7 mouse cellular contexts compared by ENCODE assay signal in genomic region chr5:113783581-113784001, GRCm38 (mm10). TPM values are rescaled to one million over a fixed set of nuclear protein-coding genes. Genes with fewer than 3 reads are reported as not detected.
DNase-seq lines count a peak whose midpoint lies in the region; ATAC-seq and TF ChIP-seq lines count a peak whose summit lies in the region.

No protein-coding gene starts in this region.

- H3K9me3 ChIP-seq in ES-E14 (ENCODE audit: control insufficient read depth, insufficient read depth, low read depth, low read length), result no peaks in the 10 kb centered on the region
- H3K9me3 ChIP-seq in kidney, embryonic 16.5 days (ENCODE audit: low read length), result no peaks in the 10 kb centered on the region
- H3K9me3 ChIP-seq in lung, postnatal 0 days (ENCODE audit: low read length), result no peaks in the 10 kb centered on the region

- peak; percentile 68 to 71 for DNase-seq in B cell, adult 2 months
- no peak for DNase-seq in ES-E14 (ENCODE audit: low read depth, low spot score)
- DNase-seq in heart, adult 2 months, result peak; percentile 64 to 77
- peak; percentile 75 for DNase-seq in lung, postnatal 0 days (ENCODE audit: low spot score)
- peak; percentile 80 for DNase-seq in yolk sac, embryonic 10.5 days (ENCODE audit: low spot score)

- no peak for TF ChIP-seq POLR2A in heart, adult 2 months (IDR thresholded peaks at IDR 0.05; ENCODE audit: insufficient read depth, low read depth, low read length)

- ATAC-seq in kidney, embryonic 16.5 days (ENCODE audit: low FRiP score, low TSS enrichment), result peak; percentile 66
- ATAC-seq in lung, postnatal 0 days, result peak; percentile 76
- no peak for ATAC-seq in megakaryocyte-erythroid progenitor cell, adult 5-6 weeks (replicated peaks; ENCODE audit: low FRiP score, low TSS enrichment, poor library complexity, severe bottlenecking)

- no peak overlapping the region; a peak in 1 of 4 replicates for H3K4me3 ChIP-seq in ES-E14 (ENCODE audit: insufficient read depth in 1 of 2, low read depth in 1 of 2, low read length in 2 of 2, poor library complexity in 1 of 2, severe bottlenecking in 1 of 2)
- no peak overlapping the region for H3K4me3 ChIP-seq in heart, adult 2 months
- H3K4me3 ChIP-seq in kidney, embryonic 16.5 days (ENCODE audit: low read length), result peak overlapping the region; percentile 11; the same call in 1 of the 2 replicates
- H3K4me3 ChIP-seq in lung, postnatal 0 days (ENCODE audit: low read depth, low read length), result no peak overlapping the region

- intact Hi-C loops in heart, adult 2 months (cut with DNase I), result no loop called here

- no peak overlapping the region for H3K9ac ChIP-seq in ES-E14 (ENCODE audit: insufficient read depth, low read depth, low read length, poor library complexity, severe bottlenecking)
- no peak overlapping the region for H3K9ac ChIP-seq in heart, adult 2 months (ENCODE audit: low read depth, low read length)
- H3K9ac ChIP-seq in kidney, embryonic 16.5 days (replicated peaks; ENCODE audit: low read length), result peak overlapping the region; percentile 42; the same call in 1 of the 2 replicates
- H3K9ac ChIP-seq in lung, postnatal 0 days (replicated peaks; ENCODE audit: low read depth), result no peak overlapping the region

- H3K27me3 ChIP-seq in heart, adult 2 months (ENCODE audit: control insufficient read depth, insufficient read depth, low read length), result no peaks in the 10 kb centered on the region
- H3K27me3 ChIP-seq in kidney, embryonic 16.5 days (ENCODE audit: insufficient read depth, low read length), result peaks cover 2% of the 10 kb centered on the region; the same call in 1 of the 2 replicates
- no peaks in the 10 kb centered on the region for H3K27me3 ChIP-seq in lung, postnatal 0 days (replicated peaks; ENCODE audit: insufficient read depth, low read length)

- H3K36me3 ChIP-seq in ES-E14 (ENCODE audit: control insufficient read depth, insufficient read depth, low read length, poor library complexity, severe bottlenecking), result no peaks in the 10 kb centered on the region
- H3K36me3 ChIP-seq in heart, adult 2 months (ENCODE audit: control insufficient read depth, insufficient read depth, low read length), result no peaks in the 10 kb centered on the region
- H3K36me3 ChIP-seq in kidney, embryonic 16.5 days (ENCODE audit: insufficient read depth, low read length), result peaks cover under 1% of the 10 kb centered on the region; the same call in 1 of the 2 replicates
- 0 out of 2 replicates have a peak, but pooled peaks cover under 1% of the 10 kb centered on the region for H3K36me3 ChIP-seq in lung, postnatal 0 days (ENCODE audit: insufficient read depth, low read length)

- in situ Hi-C loops in ES-E14 (cut with MboI; ENCODE audit: low sequenced_read_pairs in 2 of 2, unreplicated experiment in 2 of 2), result no loop called here

- peaks cover 0 to 1% of the 10 kb centered on the region in 2 experiments; a peak in 1 of 4 replicates for H3K4me1 ChIP-seq in ES-E14 (ENCODE audit: control insufficient read depth in 2 of 2, insufficient read depth in 2 of 2, low read length in 2 of 2, poor library complexity in 1 of 2)
- no peaks in the 10 kb centered on the region for H3K4me1 ChIP-seq in heart, adult 2 months (ENCODE audit: control insufficient read depth, insufficient read depth, low read length)
- H3K4me1 ChIP-seq in kidney, embryonic 16.5 days (ENCODE audit: insufficient read depth, low read length), result peaks cover 12% of the 10 kb centered on the region; the same call in 1 of the 2 replicates
- H3K4me1 ChIP-seq in lung, postnatal 0 days (ENCODE audit: insufficient read depth, low read depth, low read length), result no peaks in the 10 kb centered on the region

- 8% methylated on average over 12 of the region's 12 CpGs for WGBS in heart, adult 2 months
- 8% methylated on average over 12 of the region's 12 CpGs for WGBS in kidney, embryonic 16.5 days
- WGBS in lung, postnatal 0 days, result 7% methylated on average over 12 of the region's 12 CpGs

- 0 out of 2 replicates have a peak, but pooled peaks have one; percentile 10 for TF ChIP-seq EP300 in heart, adult 2 months (IDR thresholded peaks at IDR 0.05; ENCODE audit: insufficient read depth, low read depth, low read length)
- peak; percentile 37; the same call in 1 of the 2 replicates for TF ChIP-seq EP300 in lung, postnatal 0 days (IDR thresholded peaks at IDR 0.05)

- no peak overlapping the region for H3K27ac ChIP-seq in ES-E14 (ENCODE audit: insufficient read depth, low read depth, low read length, poor library complexity, severe bottlenecking)
- H3K27ac ChIP-seq in heart, adult 2 months, result peak overlapping the region; percentile 36
- peak overlapping the region; percentile 86 for H3K27ac ChIP-seq in kidney, embryonic 16.5 days (ENCODE audit: low read length)
- H3K27ac ChIP-seq in lung, postnatal 0 days (ENCODE audit: low read length), result peak overlapping the region; percentile 62; the same call in 1 of the 2 replicates

- no peaks in the 10 kb centered on the region for H3K79me2 ChIP-seq in heart, adult 2 months (replicated peaks; ENCODE audit: control insufficient read depth, insufficient read depth, low read length)

- H3K4me2 ChIP-seq in kidney, embryonic 16.5 days (replicated peaks; ENCODE audit: low read depth, low read length), result peak overlapping the region; percentile 11
- 0 out of 2 replicates have a peak overlapping the region, but pooled peaks have one; percentile 3 for H3K4me2 ChIP-seq in lung, postnatal 0 days (replicated peaks; ENCODE audit: low read depth, low read length)

- TF ChIP-seq CTCF in heart, adult 2 months (IDR thresholded peaks at IDR 0.05), result no peak
- no peak for TF ChIP-seq CTCF in lung, postnatal 0 days (IDR thresholded peaks at IDR 0.05)

TF ChIP-seq in ES-E14, 5 proteins besides CTCF, POLR2A, EP300 and RAD21:
- peak; percentile 83 for TF ChIP-seq MAFK (IDR thresholded peaks at IDR 0.05; ENCODE audit: insufficient read depth, low read depth, low read length)
- no peak for TF ChIP-seq CHD2 (IDR thresholded peaks at IDR 0.05; ENCODE audit: low read depth, low read length)
- TF ChIP-seq ZC3H11A (IDR thresholded peaks at IDR 0.05; ENCODE audit: borderline replicate concordance, low read depth, low read length), result no peak

RNA-seq across cellular contexts. Expression of gene Iscu, which starts 11.0 kb away (rescaled TPM):
- 78.4 and 80.1 TPM in 2 replicates for total RNA-seq in ES-E14 (2012; rRNA removed)
- 100 to 1,000 TPM; 176 to 202 TPM for total RNA-seq in heart, adult 2 months (2021)
- 168 and 212 TPM in 2 replicates for polyA plus RNA-seq in heart, adult 2 months (2012; rRNA removed)
- 107 and 110 TPM in 2 replicates for polyA plus RNA-seq in kidney, embryonic 16.5 days (2015; fragmentation: Nextera tagmentation; extraction: Ambion mirVana)
- polyA plus RNA-seq in lung, postnatal 0 days (2015; fragmentation: Nextera tagmentation; extraction: Ambion mirVana), result 197 and 225 TPM in 2 replicates
- 80.5 and 81.0 TPM in 2 replicates for total RNA-seq in megakaryocyte-erythroid progenitor cell, adult 5-6 weeks (2014; fragmentation: Nextera tagmentation)
- total RNA-seq in megakaryocyte-erythroid progenitor cell, adult 5-6 weeks (2017), result 63.1 and 68.9 TPM in 2 replicates

RNA-seq across cellular contexts. Expression of gene Sart3, which starts 11.3 kb away (rescaled TPM):
- total RNA-seq in ES-E14 (2012; rRNA removed), result 78.0 and 100 TPM in 2 replicates
- total RNA-seq in heart, adult 2 months (2021), result 10 to 100 TPM; 12.2 to 14.4 TPM
- 10.2 and 13.6 TPM in 2 replicates for polyA plus RNA-seq in heart, adult 2 months (2012; rRNA removed)
- polyA plus RNA-seq in kidney, embryonic 16.5 days (2015; fragmentation: Nextera tagmentation; extraction: Ambion mirVana), result 54.8 and 62.4 TPM in 2 replicates
- 12.8 and 16.9 TPM in 2 replicates for polyA plus RNA-seq in lung, postnatal 0 days (2015; fragmentation: Nextera tagmentation; extraction: Ambion mirVana)
- total RNA-seq in megakaryocyte-erythroid progenitor cell, adult 5-6 weeks (2014; fragmentation: Nextera tagmentation), result 46.6 and 48.1 TPM in 2 replicates
- 38.6 and 45.5 TPM in 2 replicates for total RNA-seq in megakaryocyte-erythroid progenitor cell, adult 5-6 weeks (2017)

RNA-seq across cellular contexts. Expression of gene Tmem119, which starts 16.7 kb away (rescaled TPM):
- total RNA-seq in ES-E14 (2012; rRNA removed), result 3.3 and 7.1 TPM in 2 replicates
- total RNA-seq in heart, adult 2 months (2021), result 1 to 10 TPM; 3.6 to 5.8 TPM
- 7.3 and 12.0 TPM in 2 replicates for polyA plus RNA-seq in heart, adult 2 months (2012; rRNA removed)
- polyA plus RNA-seq in kidney, embryonic 16.5 days (2015; fragmentation: Nextera tagmentation; extraction: Ambion mirVana), result 46.1 and 51.7 TPM in 2 replicates
- 107 and 110 TPM in 2 replicates for polyA plus RNA-seq in lung, postnatal 0 days (2015; fragmentation: Nextera tagmentation; extraction: Ambion mirVana)
- total RNA-seq in megakaryocyte-erythroid progenitor cell, adult 5-6 weeks (2014; fragmentation: Nextera tagmentation), result 0.46 TPM in 1 of 2 replicates, not detected in the other
- not detected in 2 replicates for total RNA-seq in megakaryocyte-erythroid progenitor cell, adult 5-6 weeks (2017)

RNA-seq across cellular contexts. Expression of gene Ficd, which starts 48.0 kb away (rescaled TPM):
- 8.6 and 10.5 TPM in 2 replicates for total RNA-seq in ES-E14 (2012; rRNA removed)
- 1 to 10 TPM; 8.7 to 9.3 TPM for total RNA-seq in heart, adult 2 months (2021)
- 7.2 and 7.7 TPM in 2 replicates for polyA plus RNA-seq in heart, adult 2 months (2012; rRNA removed)
- 6.1 and 7.0 TPM in 2 replicates for polyA plus RNA-seq in kidney, embryonic 16.5 days (2015; fragmentation: Nextera tagmentation; extraction: Ambion mirVana)
- polyA plus RNA-seq in lung, postnatal 0 days (2015; fragmentation: Nextera tagmentation; extraction: Ambion mirVana), result 6.7 and 6.8 TPM in 2 replicates
- total RNA-seq in megakaryocyte-erythroid progenitor cell, adult 5-6 weeks (2014; fragmentation: Nextera tagmentation), result 1.6 and 2.0 TPM in 2 replicates
- 0.23 and 0.80 TPM in 2 replicates for total RNA-seq in megakaryocyte-erythroid progenitor cell, adult 5-6 weeks (2017)

RNA-seq across cellular contexts. Expression of gene Selplg, which starts 48.9 kb away (rescaled TPM):
- total RNA-seq in ES-E14 (2012; rRNA removed), result 0.31 and 1.3 TPM in 2 replicates
- total RNA-seq in heart, adult 2 months (2021), result 1 to 10 TPM; 3.4 to 4.5 TPM
- 5.7 and 14.1 TPM in 2 replicates for polyA plus RNA-seq in heart, adult 2 months (2012; rRNA removed)
- 2.4 TPM in 2 replicates for polyA plus RNA-seq in kidney, embryonic 16.5 days (2015; fragmentation: Nextera tagmentation; extraction: Ambion mirVana)
- 14.6 and 15.1 TPM in 2 replicates for polyA plus RNA-seq in lung, postnatal 0 days (2015; fragmentation: Nextera tagmentation; extraction: Ambion mirVana)
- total RNA-seq in megakaryocyte-erythroid progenitor cell, adult 5-6 weeks (2014; fragmentation: Nextera tagmentation), result 66.0 and 87.7 TPM in 2 replicates
- total RNA-seq in megakaryocyte-erythroid progenitor cell, adult 5-6 weeks (2017), result 27.4 and 30.2 TPM in 2 replicates
